ENCODE assay signal across 22 mouse cellular contexts in genomic region chr16:52146976-52147696, GRCm38 (mm10).
DNase-seq lines count a peak whose midpoint lies in the region; ATAC-seq and TF ChIP-seq lines count a peak whose summit lies in the region.
"Had no signal": no experiment of that assay in that cellular context is flagged by ENCODE, and none has a peak within 500 bp of the region (broad histone marks: within the 10 kb centered on the region; RNA-seq: fewer than 3 reads in every experiment).

No protein-coding gene starts in this region.

- H3K4me1 ChIP-seq in forebrain, embryonic 13.5 days: peaks cover 12% of the 10 kb centered on the region
- no peaks in the 10 kb centered on the region; the same call in 1 of the 2 replicates for H3K4me1 ChIP-seq in forebrain, postnatal 0 days (ENCODE audit: insufficient read depth)
- H3K4me1 ChIP-seq in forebrain, embryonic 15.5 days: peaks cover 21% of the 10 kb centered on the region
- peaks cover 37% of the 10 kb centered on the region for H3K4me1 ChIP-seq in spleen, adult 2 months (ENCODE audit: control insufficient read depth, insufficient read depth, insufficient read length)
- H3K4me1 ChIP-seq: embryonic facial prominence, embryonic 10.5 days; heart, embryonic 12.5 days; neural tube, embryonic 12.5 days; stomach, embryonic 15.5 days had no signal

- H3K27ac ChIP-seq in forebrain, embryonic 13.5 days: no peak overlapping the region
- H3K27ac ChIP-seq in forebrain, postnatal 0 days (ENCODE audit: low read depth, low read length): no peak overlapping the region
- no peak overlapping the region for H3K27ac ChIP-seq in forebrain, embryonic 15.5 days (replicated peaks)
- peak overlapping the region; percentile 77 for H3K27ac ChIP-seq in spleen, adult 2 months (ENCODE audit: insufficient read depth, low read length)
- H3K27ac ChIP-seq: embryonic facial prominence, embryonic 10.5 days; hindbrain, postnatal 0 days; neural tube, embryonic 12.5 days; stomach, embryonic 15.5 days had no signal

- H3K9ac ChIP-seq in forebrain, embryonic 13.5 days: no peak overlapping the region
- H3K9ac ChIP-seq in forebrain, postnatal 0 days: no peak overlapping the region
- no peak overlapping the region for H3K9ac ChIP-seq in forebrain, embryonic 15.5 days (replicated peaks)
- H3K9ac ChIP-seq: heart, embryonic 12.5 days; limb, embryonic 15.5 days; neural tube, embryonic 12.5 days; stomach, embryonic 15.5 days had no signal

- TF ChIP-seq POLR2A in spleen, adult 2 months (IDR thresholded peaks at IDR 0.05; ENCODE audit: low read depth, low read length): no peak

- H3K27me3 ChIP-seq in forebrain, embryonic 13.5 days: no peaks in the 10 kb centered on the region
- no peaks in the 10 kb centered on the region for H3K27me3 ChIP-seq in forebrain, postnatal 0 days (ENCODE audit: insufficient read depth, low read length)
- no peaks in the 10 kb centered on the region for H3K27me3 ChIP-seq in forebrain, embryonic 15.5 days
- H3K27me3 ChIP-seq in spleen, adult 2 months (ENCODE audit: control insufficient read depth, insufficient read depth, low read length): no peaks in the 10 kb centered on the region
- H3K27me3 ChIP-seq: heart, embryonic 12.5 days; limb, embryonic 15.5 days; neural tube, embryonic 12.5 days; stomach, embryonic 15.5 days had no signal

- no peak overlapping the region for H3K4me3 ChIP-seq in forebrain, embryonic 13.5 days
- H3K4me3 ChIP-seq in forebrain, postnatal 0 days (ENCODE audit: low read depth, low read length): no peak overlapping the region
- H3K4me3 ChIP-seq in forebrain, embryonic 15.5 days: no peak overlapping the region
- H3K4me3 ChIP-seq in spleen, adult 2 months (ENCODE audit: extremely low read depth, insufficient read depth, insufficient read length): peak overlapping the region; percentile 33; the same call in 1 of the 2 replicates
- H3K4me3 ChIP-seq: embryonic facial prominence, embryonic 10.5 days; heart, embryonic 12.5 days; limb, embryonic 15.5 days; neural tube, embryonic 12.5 days; stomach, embryonic 15.5 days had no signal

- H3K36me3 ChIP-seq in forebrain, embryonic 13.5 days (ENCODE audit: poor library complexity, severe bottlenecking): peaks cover 21% of the 10 kb centered on the region
- H3K36me3 ChIP-seq in forebrain, postnatal 0 days (ENCODE audit: insufficient read depth): 0 out of 2 replicates have a peak, but pooled peaks cover 6% of the 10 kb centered on the region
- H3K36me3 ChIP-seq in forebrain, embryonic 15.5 days: peaks cover 10% of the 10 kb centered on the region
- H3K36me3 ChIP-seq in spleen, adult 2 months (ENCODE audit: control insufficient read depth, insufficient read depth, low read length): peaks cover 8% of the 10 kb centered on the region

- ATAC-seq in forebrain, embryonic 13.5 days: 0 out of 2 replicates have a peak, but pooled peaks have one; percentile 29
- no peak; the same call in 1 of the 2 replicates for ATAC-seq in forebrain, postnatal 0 days
- 0 out of 2 replicates have a peak, but pooled peaks have one; percentile 42 for ATAC-seq in forebrain, embryonic 15.5 days (replicated peaks)
- ATAC-seq: hindbrain, postnatal 0 days had no signal

- no peaks in the 10 kb centered on the region for H3K9me3 ChIP-seq in forebrain, embryonic 13.5 days (replicated peaks)
- no peaks in the 10 kb centered on the region for H3K9me3 ChIP-seq in forebrain, postnatal 0 days (ENCODE audit: low read length)
- no peaks in the 10 kb centered on the region for H3K9me3 ChIP-seq in forebrain, embryonic 15.5 days
- H3K9me3 ChIP-seq: embryonic facial prominence, embryonic 10.5 days; G1E; heart, embryonic 12.5 days; limb, embryonic 15.5 days; neural tube, embryonic 12.5 days; stomach, embryonic 15.5 days had no signal

- TF ChIP-seq CTCF in forebrain, postnatal 0 days (IDR thresholded peaks at IDR 0.05; ENCODE audit: low read depth): no peak
- no peak for TF ChIP-seq CTCF in spleen, adult 2 months (IDR thresholded peaks at IDR 0.05; ENCODE audit: extremely low read depth, insufficient read depth, insufficient read length, insufficient replicate concordance)

- 73% methylated on average over 11 of the region's 11 CpGs for WGBS in forebrain, embryonic 13.5 days
- 59% methylated on average over 11 of the region's 11 CpGs for WGBS in forebrain, postnatal 0 days
- 62% methylated on average over 11 of the region's 11 CpGs for WGBS in forebrain, embryonic 15.5 days
- WGBS in spleen, adult 2 months: 34% methylated on average over 11 of the region's 11 CpGs

- H3K4me2 ChIP-seq in forebrain, embryonic 13.5 days: no peak overlapping the region
- H3K4me2 ChIP-seq in forebrain, postnatal 0 days (ENCODE audit: low read depth): no peak overlapping the region
- H3K4me2 ChIP-seq in forebrain, embryonic 15.5 days (replicated peaks): no peak overlapping the region
- H3K4me2 ChIP-seq: heart, embryonic 12.5 days; limb, embryonic 15.5 days; neural tube, embryonic 12.5 days; stomach, embryonic 15.5 days had no signal

- DNase-seq in forebrain, postnatal 0 days: no peak
- DNase-seq in CD4-positive, CD25-positive, alpha-beta regulatory T cell, adult 2 months (ENCODE audit: low read depth, low spot score): peak; percentile 90
- DNase-seq in spleen, adult 2 months (ENCODE audit: low read depth in 1 of 2, low spot score in 2 of 2): peak; percentile 62 to 67
- DNase-seq in embryo, embryonic 10.5 days (ENCODE audit: low spot score): no peak
- no peak for DNase-seq in heart, adult 11 months
- no peak for DNase-seq in thymus, postnatal 0 days (ENCODE audit: low spot score)
- DNase-seq: adrenal gland, adult 8-10 months; cerebellum, adult 11 months; cerebellum, postnatal 25 days; heart, postnatal 36 days; kidney, adult 9 months; kidney, postnatal 4 days; lung, postnatal 14 days had no signal

Comparison
In these comparisons a context has a peak if more than half of its experiments do, and no peak if none do; other contexts are left out.
1. DNase-seq: peak in CD4-positive, CD25-positive, alpha-beta regulatory T cell, adult 2 months (single experiment) and spleen, adult 2 months (2 of 2); none in forebrain, postnatal 0 days (single experiment), embryo, embryonic 10.5 days (single experiment), heart, adult 11 months (single experiment) and thymus, postnatal 0 days (single experiment).